ENCODE assay signal across 10 mouse cellular contexts in genomic region chr13:83727766-83728395, GRCm38 (mm10).
DNase-seq lines count a peak whose midpoint lies in the region; ATAC-seq lines count a peak whose summit lies in the region.
"Had no signal": no experiment of that assay in that cellular context is flagged by ENCODE, and none has a peak within 500 bp of the region (broad histone marks: within the 10 kb centered on the region; RNA-seq: fewer than 3 reads in every experiment).

No protein-coding gene starts in this region.

- H3K36me3 ChIP-seq in kidney, embryonic 14.5 days (ENCODE audit: control insufficient read depth, insufficient read depth, low read length): no peaks in the 10 kb centered on the region
- H3K36me3 ChIP-seq in forebrain, embryonic 15.5 days: no peaks in the 10 kb centered on the region
- peaks cover 4% of the 10 kb centered on the region for H3K36me3 ChIP-seq in midbrain, embryonic 14.5 days (ENCODE audit: control insufficient read depth, insufficient read depth, low read length)
- H3K36me3 ChIP-seq in heart, embryonic 10.5 days: no peaks in the 10 kb centered on the region
- H3K36me3 ChIP-seq: lung, embryonic 15.5 days had no signal

- no peak overlapping the region for H3K9ac ChIP-seq in kidney, embryonic 14.5 days (ENCODE audit: low read depth, low read length)
- peak overlapping the region; percentile 100 for H3K9ac ChIP-seq in forebrain, embryonic 15.5 days (replicated peaks)
- H3K9ac ChIP-seq in midbrain, embryonic 14.5 days (replicated peaks; ENCODE audit: low read length): peak overlapping the region; percentile 100
- H3K9ac ChIP-seq: lung, embryonic 15.5 days had no signal

- H3K27me3 ChIP-seq in kidney, embryonic 14.5 days (ENCODE audit: control insufficient read depth, insufficient read depth, low read length): peaks cover 72% of the 10 kb centered on the region
- H3K27me3 ChIP-seq in forebrain, embryonic 15.5 days: no peaks in the 10 kb centered on the region
- no peaks in the 10 kb centered on the region; the same call in 1 of the 2 replicates for H3K27me3 ChIP-seq in midbrain, embryonic 14.5 days (ENCODE audit: control insufficient read depth, insufficient read depth, low read length)
- peaks cover 86% of the 10 kb centered on the region for H3K27me3 ChIP-seq in heart, embryonic 10.5 days (ENCODE audit: insufficient read depth, poor library complexity, severe bottlenecking)

- H3K9me3 ChIP-seq in kidney, embryonic 14.5 days (ENCODE audit: control insufficient read depth, low read length): no peaks in the 10 kb centered on the region
- no peaks in the 10 kb centered on the region for H3K9me3 ChIP-seq in forebrain, embryonic 15.5 days
- no peaks in the 10 kb centered on the region for H3K9me3 ChIP-seq in midbrain, embryonic 14.5 days (ENCODE audit: control insufficient read depth, low read length)
- no peaks in the 10 kb centered on the region for H3K9me3 ChIP-seq in heart, embryonic 10.5 days
- H3K9me3 ChIP-seq: lung, embryonic 15.5 days had no signal

- peak overlapping the region; percentile 25; the same call in 1 of the 2 replicates for H3K4me3 ChIP-seq in kidney, embryonic 14.5 days (ENCODE audit: low read length)
- H3K4me3 ChIP-seq in forebrain, embryonic 15.5 days: peak overlapping the region; percentile 78
- H3K4me3 ChIP-seq in midbrain, embryonic 14.5 days (replicated peaks; ENCODE audit: low read depth, low read length): peak overlapping the region; percentile 86
- no peak overlapping the region for H3K4me3 ChIP-seq in heart, embryonic 10.5 days
- H3K4me3 ChIP-seq: lung, embryonic 15.5 days had no signal

- WGBS in kidney, embryonic 14.5 days: 7% methylated on average over 9 of the region's 9 CpGs
- WGBS in forebrain, embryonic 15.5 days: 1% methylated on average over 9 of the region's 9 CpGs
- 3% methylated on average over 9 of the region's 9 CpGs for WGBS in midbrain, embryonic 14.5 days
- 11% methylated on average over 9 of the region's 9 CpGs for WGBS in heart, embryonic 10.5 days

- H3K4me2 ChIP-seq in kidney, embryonic 14.5 days (replicated peaks; ENCODE audit: low read depth, low read length): no peak overlapping the region
- peak overlapping the region; percentile 65 for H3K4me2 ChIP-seq in forebrain, embryonic 15.5 days (replicated peaks)
- peak overlapping the region; percentile 86 for H3K4me2 ChIP-seq in midbrain, embryonic 14.5 days (ENCODE audit: low read length)
- H3K4me2 ChIP-seq: lung, embryonic 15.5 days had no signal

- no peaks in the 10 kb centered on the region for H3K4me1 ChIP-seq in kidney, embryonic 14.5 days (ENCODE audit: control insufficient read depth, insufficient read depth, low read length)
- H3K4me1 ChIP-seq in forebrain, embryonic 15.5 days: no peaks in the 10 kb centered on the region
- no peaks in the 10 kb centered on the region for H3K4me1 ChIP-seq in midbrain, embryonic 14.5 days (ENCODE audit: control insufficient read depth, insufficient read depth, low read length)
- peaks cover 8% of the 10 kb centered on the region; the same call in 1 of the 2 replicates for H3K4me1 ChIP-seq in heart, embryonic 10.5 days

- ATAC-seq in kidney, embryonic 14.5 days (ENCODE audit: low FRiP score, low TSS enrichment): no peak
- ATAC-seq in forebrain, embryonic 15.5 days (replicated peaks): no peak
- no peak for ATAC-seq in midbrain, embryonic 14.5 days (ENCODE audit: low FRiP score, low TSS enrichment)
- ATAC-seq: inflammation-experienced regulatory T-cells, adult 6 months had no signal

- no peak overlapping the region for H3K27ac ChIP-seq in kidney, embryonic 14.5 days (ENCODE audit: low read depth, low read length)
- peak overlapping the region; percentile 100 for H3K27ac ChIP-seq in forebrain, embryonic 15.5 days (replicated peaks)
- peak overlapping the region; percentile 100 for H3K27ac ChIP-seq in midbrain, embryonic 14.5 days (replicated peaks; ENCODE audit: low read depth, low read length)
- H3K27ac ChIP-seq in heart, embryonic 10.5 days: no peak overlapping the region
- H3K27ac ChIP-seq: lung, embryonic 15.5 days had no signal

- no peak for DNase-seq in kidney, adult 9 months
- DNase-seq in brain, adult 2 months (ENCODE audit: low read depth, low spot score): peak; percentile 80
- peak; percentile 69 for DNase-seq in midbrain, embryonic 14.5 days
- no peak for DNase-seq in heart, postnatal 4 days
- no peak for DNase-seq in heart, embryonic 10.5 days (ENCODE audit: low spot score)
- DNase-seq in spleen, adult 18-20 months: no peak

Comparison
In these comparisons a context has a peak if more than half of its experiments do, and no peak if none do; other contexts are left out.
1. H3K27ac ChIP-seq: peak in forebrain, embryonic 15.5 days (single experiment) and midbrain, embryonic 14.5 days (single experiment); none in kidney, embryonic 14.5 days (single experiment) and heart, embryonic 10.5 days (single experiment).
2. DNase-seq: peak in brain, adult 2 months (single experiment) and midbrain, embryonic 14.5 days (single experiment); none in kidney, adult 9 months (single experiment), heart, postnatal 4 days (single experiment), heart, embryonic 10.5 days (single experiment) and spleen, adult 18-20 months (0 of 2).